Mouse (Mus musculus) hindbrain, embryonic 14.5 days (tissue): ENCODE measurements around the gene Slc25a45. TPM values are rescaled to one million over a fixed set of nuclear protein-coding genes. Genes with fewer than 3 reads are reported as not detected.

Experiments used
- ATAC-seq: fragments of 200-750 bp; cut with Nextera tagmentation; 2 replicates; pipeline ENCODE4 v1.8.0; 2017; ENCODE audit warnings: moderate number of reproducible peaks, mild to moderate bottlenecking, moderate TSS enrichment, moderate library complexity; ENCODE audit not compliant: low FRiP score
- DNase-seq: peaks from one replicate; pipeline ENCODE4 v3.0.0-alpha.2; 2015; ENCODE audit warnings: low spot score
- H3K27ac ChIP-seq: fragments of 300-500 bp; sonication (generic); 2 replicates; pipeline ENCODE4 v1.5.1; 2014; ENCODE audit warnings: mild to moderate bottlenecking, moderate library complexity
- H3K27me3 ChIP-seq: fragments of 300-500 bp; sonication (generic); 2 replicates; pipeline ENCODE4 v1.6.1; 2014; ENCODE audit warnings: mild to moderate bottlenecking, low read length, mixed read lengths; ENCODE audit not compliant: control insufficient read depth, insufficient read depth
- H3K36me3 ChIP-seq: fragments of 300-500 bp; sonication (generic); replicated peaks from 2 replicates; pipeline ENCODE4 v1.6.1; 2014; ENCODE audit not compliant: control insufficient read depth, insufficient read depth
- H3K4me1 ChIP-seq: fragments of 300-500 bp; sonication (generic); replicated peaks from 2 replicates; pipeline ENCODE4 v1.6.1; 2014; ENCODE audit warnings: antibody characterized with exemption, low read length, mixed read lengths; ENCODE audit not compliant: control insufficient read depth, insufficient read depth
- H3K4me2 ChIP-seq: fragments of 300-500 bp; sonication (generic); replicated peaks from 2 replicates; pipeline ENCODE4 v1.6.1; 2014; ENCODE audit warnings: mild to moderate bottlenecking, moderate library complexity
- H3K4me3 ChIP-seq: fragments of 300-500 bp; sonication (generic); replicated peaks from 2 replicates; pipeline ENCODE4 v1.5.1; 2014; ENCODE audit warnings: mild to moderate bottlenecking, low read length
- H3K9ac ChIP-seq: fragments of 300-500 bp; sonication (generic); 2 replicates; pipeline ENCODE4 v1.6.1; 2014
- H3K9me3 ChIP-seq: fragments of 300-500 bp; sonication (generic); 2 replicates; pipeline ENCODE4 v1.6.1; 2016; ENCODE audit warnings: low read length; ENCODE audit not compliant: control insufficient read depth
- WGBS: fragments of 180-500 bp; shearing (Covaris S2); extraction: QIAGEN DNeasy Blood & Tissue Kit; methylation state at CpG from one replicate; pipeline ENCODE4 v1.1.7; 2014; 5-methylcytosine and 5-hydroxymethylcytosine counted together
- polyA plus RNA-seq: library from polyadenylated mRNA; unstranded; fragments of >200 nt; fragmentation: Nextera tagmentation; extraction: Ambion mirVana; gene quantifications from 2 replicates; pipeline ENCODE4 v1.2.1, GENCODE M21; 2014

Gene Slc25a45
- polyA plus RNA-seq, 1 experiment from 2014 or later = 1.5 TPM

DNA sequence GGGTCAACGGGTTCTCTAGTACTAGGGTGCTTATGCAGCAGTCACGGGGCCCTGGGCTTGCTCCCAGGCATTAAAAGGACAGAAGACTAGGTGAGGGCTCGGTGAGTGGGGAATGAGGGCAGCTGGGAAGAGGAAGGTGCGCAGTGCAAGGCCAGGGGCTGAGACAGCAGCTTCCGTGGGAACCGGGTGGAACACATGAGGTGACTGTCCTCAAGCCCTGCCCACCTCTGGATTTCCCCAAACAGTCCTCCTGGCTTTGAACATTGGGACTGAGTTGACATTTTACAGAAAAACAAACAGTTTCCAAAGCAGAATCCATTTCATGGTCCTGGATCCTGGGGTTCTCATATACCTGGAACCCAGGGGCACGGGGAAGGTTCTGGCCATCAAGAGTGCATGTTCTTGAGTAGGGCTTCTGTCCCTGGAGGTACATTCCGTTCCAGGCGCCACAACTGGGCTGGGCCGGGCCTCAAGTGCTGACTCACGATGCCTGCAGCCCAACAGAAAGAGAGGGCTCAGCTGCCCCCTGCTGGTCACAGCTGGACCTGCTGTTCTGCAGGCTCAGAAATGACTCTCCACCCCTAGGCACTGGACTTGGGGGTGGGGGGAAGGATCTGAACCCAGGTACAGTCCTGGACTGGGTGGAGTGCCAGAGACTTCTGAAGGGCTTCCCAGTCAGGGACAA is 27.6 kb upstream of the Slc25a45 start:
- Histone ChIP-seq H3K27ac (no peak overlapping the region), H3K9ac (no peak overlapping the region), H3K36me3 (peaks cover 17% of the 10 kb centered on the region), H3K27me3 (no peaks in the 10 kb centered on the region), H3K4me3 (no peak overlapping the region), H3K9me3 (no peaks in the 10 kb centered on the region), H3K4me1 (peaks cover 42% of the 10 kb centered on the region), H3K4me2 (no peak overlapping the region; the same call in 1 of the 2 replicates)
- ATAC-seq (peak; percentile 15; the same call in 1 of the 2 replicates), DNase-seq (peak; percentile 89)
- WGBS = 31% methylated on average over 11 of the region's 11 CpGs

DNA sequence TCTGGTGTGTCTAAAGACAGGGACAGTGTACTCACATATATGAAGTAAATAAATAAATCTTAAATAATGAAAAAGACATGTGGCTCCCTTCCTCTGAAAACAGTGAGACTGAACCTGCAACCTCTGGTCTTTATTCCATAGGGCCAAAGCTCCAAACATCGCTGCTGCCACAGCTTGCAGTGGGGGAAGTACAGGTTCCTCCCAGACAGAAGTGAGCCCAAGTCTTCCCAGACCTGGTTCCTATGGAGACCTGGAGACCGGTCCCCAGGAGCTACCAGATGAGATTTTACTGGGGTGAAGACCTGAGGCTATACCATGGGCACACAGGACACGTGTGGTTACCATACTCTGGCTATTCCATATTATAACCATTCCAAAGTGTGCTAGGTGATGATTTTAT is 26.7 kb upstream of the Slc25a45 start:
- Histone ChIP-seq H3K9ac (no peak overlapping the region), H3K27ac (no peak overlapping the region), H3K4me3 (no peak overlapping the region), H3K27me3 (no peaks in the 10 kb centered on the region), H3K9me3 (no peaks in the 10 kb centered on the region), H3K4me2 (no peak overlapping the region), H3K4me1 (peaks cover 35% of the 10 kb centered on the region), H3K36me3 (peaks cover 21% of the 10 kb centered on the region)
- no peak for ATAC-seq
- DNase-seq = no peak
- 87% methylated on average over 3 of the region's 3 CpGs for WGBS

DNA sequence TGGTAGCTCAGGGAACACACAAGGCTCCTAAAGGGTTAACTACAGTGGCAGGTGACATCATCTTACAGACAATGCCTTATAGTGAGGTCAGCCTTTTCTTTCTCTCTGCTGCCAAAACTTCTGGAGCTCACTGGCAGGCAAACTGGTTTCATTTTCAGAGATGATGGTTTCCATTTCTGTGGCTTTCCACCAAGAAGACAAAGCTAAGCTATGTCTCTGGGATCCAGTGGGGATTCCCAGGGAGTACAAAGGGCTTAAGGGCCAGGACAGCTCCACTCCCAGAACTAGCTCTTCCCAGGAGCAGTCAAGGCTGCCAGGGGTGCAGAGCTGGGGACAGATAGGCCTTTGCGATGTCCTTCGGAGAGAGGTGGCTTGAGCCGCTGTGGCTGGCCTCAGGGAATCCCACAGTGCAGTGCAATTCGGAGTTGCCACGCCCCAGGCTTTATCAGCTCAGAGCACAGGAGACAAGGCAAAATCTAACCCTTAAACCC is 26.1 kb upstream of the Slc25a45 start:
- H3K4me2 ChIP-seq = no peak overlapping the region
- no peaks in the 10 kb centered on the region for H3K9me3 ChIP-seq
- no peak overlapping the region for H3K27ac ChIP-seq
- H3K4me3 ChIP-seq = no peak overlapping the region
- no peak for DNase-seq
- H3K9ac ChIP-seq = peak overlapping the region; percentile 21; the same call in 1 of the 2 replicates
- H3K27me3 ChIP-seq = no peaks in the 10 kb centered on the region
- peaks cover 28% of the 10 kb centered on the region for H3K4me1 ChIP-seq
- 78% methylated on average over 5 of the region's 5 CpGs for WGBS
- no peak for ATAC-seq
- H3K36me3 ChIP-seq = peaks cover 28% of the 10 kb centered on the region

GRCm38 (mm10) chr19:5852035-5852722 is 25.4 kb upstream of the Slc25a45 start:
- Histone ChIP-seq H3K27me3 (no peaks in the 10 kb centered on the region), H3K36me3 (peaks cover 32% of the 10 kb centered on the region), H3K9ac (0 out of 2 replicates have a peak overlapping the region, but pooled peaks have one; percentile 21), H3K27ac (no peak overlapping the region), H3K4me3 (no peak overlapping the region), H3K4me2 (no peak overlapping the region), H3K4me1 (peaks cover 22% of the 10 kb centered on the region), H3K9me3 (no peaks in the 10 kb centered on the region)
- 88% methylated on average over 12 of the region's 12 CpGs for WGBS
- ATAC-seq (no peak), DNase-seq (no peak)

- Histone ChIP-seq H3K4me2 (no peak overlapping the region), H3K9ac (no peak overlapping the region), H3K27ac (no peak overlapping the region), H3K4me3 (no peak overlapping the region), H3K9me3 (no peaks in the 10 kb centered on the region), H3K27me3 (no peaks in the 10 kb centered on the region), H3K36me3 (peaks cover 62% of the 10 kb centered on the region), H3K4me1 (no peaks in the 10 kb centered on the region)
- 81% methylated on average over 9 of the region's 9 CpGs for WGBS
- no peak for ATAC-seq
- no peak for DNase-seq
These were observed 21.0 kb upstream of the Slc25a45 start for GRCm38 (mm10) chr19:5856604-5857003.

- no peaks in the 10 kb centered on the region for H3K9me3 ChIP-seq
- no peak overlapping the region for H3K4me3 ChIP-seq
- H3K9ac ChIP-seq = no peak overlapping the region
- no peak for ATAC-seq
- 96% methylated on average over 14 of the region's 14 CpGs for WGBS
- H3K4me1 ChIP-seq = no peaks in the 10 kb centered on the region
- DNase-seq = no peak
- peaks cover 82% of the 10 kb centered on the region for H3K36me3 ChIP-seq
- no peaks in the 10 kb centered on the region for H3K27me3 ChIP-seq
- no peak overlapping the region for H3K4me2 ChIP-seq
- H3K27ac ChIP-seq = no peak overlapping the region
These were observed 15.1 kb upstream of the Slc25a45 start for GRCm38 (mm10) chr19:5862335-5863085.

- 97% methylated on average over 5 of the region's 5 CpGs for WGBS
- no peaks in the 10 kb centered on the region for H3K27me3 ChIP-seq
- no peak overlapping the region for H3K4me3 ChIP-seq
- no peak for ATAC-seq
- no peak overlapping the region for H3K9ac ChIP-seq
- H3K9me3 ChIP-seq = no peaks in the 10 kb centered on the region
- peaks cover 85% of the 10 kb centered on the region for H3K36me3 ChIP-seq
- no peak for DNase-seq
- H3K4me2 ChIP-seq = no peak overlapping the region
- no peak overlapping the region for H3K27ac ChIP-seq
- H3K4me1 ChIP-seq = no peaks in the 10 kb centered on the region
These were observed 13.8 kb upstream of the Slc25a45 start for GRCm38 (mm10) chr19:5863776-5864175.

DNA sequence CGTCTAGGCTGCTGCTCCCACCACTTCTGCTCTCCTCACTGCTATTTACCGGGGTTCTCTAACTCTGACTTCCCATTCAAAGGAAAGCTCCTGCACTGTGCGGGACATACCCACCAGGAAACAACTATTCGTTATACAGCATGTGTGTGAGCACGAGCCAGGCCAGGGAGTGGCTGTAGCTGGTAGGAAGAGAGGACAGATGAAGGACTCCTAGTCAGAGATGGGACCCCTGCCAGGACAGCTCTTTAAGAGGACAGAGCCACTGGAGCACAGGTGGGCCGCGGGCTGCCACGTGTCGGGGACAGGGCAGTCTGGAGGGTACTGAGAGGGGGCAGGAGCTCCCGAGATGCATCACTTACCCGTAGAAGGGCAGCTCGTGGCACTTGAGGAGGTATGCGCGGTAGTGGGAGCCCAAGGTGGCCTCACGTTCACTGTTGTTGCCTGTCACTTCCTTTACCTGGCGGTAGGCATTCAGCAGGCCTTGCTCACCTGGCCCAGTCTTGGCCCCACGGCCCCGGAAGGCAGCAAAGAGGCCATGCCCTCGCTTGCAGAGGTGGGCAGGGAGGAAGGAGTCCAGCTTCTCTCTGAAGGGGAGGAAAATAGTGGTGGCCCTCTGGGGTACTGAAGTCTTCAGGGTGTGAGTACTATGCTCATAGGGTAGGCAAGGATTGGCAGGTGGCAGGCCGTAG is 12.8 kb upstream of the Slc25a45 start:
- no peak overlapping the region for H3K4me3 ChIP-seq
- no peak overlapping the region for H3K27ac ChIP-seq
- peaks cover 85% of the 10 kb centered on the region for H3K36me3 ChIP-seq
- no peak overlapping the region for H3K9ac ChIP-seq
- no peaks in the 10 kb centered on the region for H3K4me1 ChIP-seq
- H3K27me3 ChIP-seq = no peaks in the 10 kb centered on the region
- H3K9me3 ChIP-seq = no peaks in the 10 kb centered on the region
- ATAC-seq (no peak), DNase-seq (no peak)
- 94% methylated on average over 20 of the region's 20 CpGs for WGBS
- no peak overlapping the region for H3K4me2 ChIP-seq
